Mouse (Mus musculus) olfactory bulb, adult 2 months (tissue): ENCODE measurements around the gene Tmtc4.

Source experiments
- CTCF ChIP-seq: fragments of 200-500 bp; IDR thresholded peaks from 2 replicates; pipeline ENCODE4 v1.5.1; 2012; ENCODE audit warnings: low read depth, mild to moderate bottlenecking, low read length, moderate library complexity; ENCODE audit not compliant: insufficient read depth
- POLR2A ChIP-seq: fragments of 200-500 bp; IDR thresholded peaks from 2 replicates; pipeline ENCODE4 v1.6.1; 2012; ENCODE audit warnings: mild to moderate bottlenecking, low read depth, low read length, moderate library complexity; ENCODE audit not compliant: insufficient read depth

DNA sequence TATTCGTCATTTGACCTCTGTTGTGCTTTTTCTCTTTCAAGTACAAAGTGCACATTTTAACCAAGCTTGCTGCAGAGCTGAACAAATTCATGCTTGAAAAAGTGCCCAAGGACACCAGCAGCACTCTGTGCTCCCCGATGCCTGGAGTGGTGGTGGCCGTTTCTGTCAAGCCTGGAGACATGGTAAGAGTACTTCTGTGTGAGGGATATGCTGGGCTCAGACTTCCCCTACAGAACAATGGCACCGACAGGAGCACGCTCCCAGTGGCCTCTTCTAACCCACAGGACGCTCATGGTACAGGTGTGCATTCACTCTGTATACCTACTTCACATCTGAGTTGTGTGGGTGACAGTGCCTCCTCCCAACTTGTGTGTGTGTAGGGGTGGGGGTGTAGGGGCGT, 107.1 kb downstream of the Tmtc4 start:
- TF ChIP-seq CTCF, result no peak
- no peak for TF ChIP-seq POLR2A
